Mouse (Mus musculus): ENCODE results near the gene Prdx2.

The Prdx2 gene

GRCm38 (mm10) chr8:84969241-84970134 is at the start of gene Prdx2, which contains the start of the genes Gm49661 and Rnaseh2a:
Gene Prdx2, plus strand, starts transcription at chr8:84969587.
Gene Gm49661, minus strand, starts transcription at chr8:84969433.
Gene Rnaseh2a, minus strand, starts transcription at chr8:84969767.
- peak; percentile 31; the same call in 1 of the 2 replicates for ATAC-seq (ENCODE audit: insufficient number of reproducible peaks, low FRiP score, low TSS enrichment)

GRCm38 (mm10) chr8:84921596-84921995 is 47.8 kb upstream of the Prdx2 start:
- ATAC-seq (ENCODE audit: insufficient number of reproducible peaks, low FRiP score, low TSS enrichment): no peak

DNA sequence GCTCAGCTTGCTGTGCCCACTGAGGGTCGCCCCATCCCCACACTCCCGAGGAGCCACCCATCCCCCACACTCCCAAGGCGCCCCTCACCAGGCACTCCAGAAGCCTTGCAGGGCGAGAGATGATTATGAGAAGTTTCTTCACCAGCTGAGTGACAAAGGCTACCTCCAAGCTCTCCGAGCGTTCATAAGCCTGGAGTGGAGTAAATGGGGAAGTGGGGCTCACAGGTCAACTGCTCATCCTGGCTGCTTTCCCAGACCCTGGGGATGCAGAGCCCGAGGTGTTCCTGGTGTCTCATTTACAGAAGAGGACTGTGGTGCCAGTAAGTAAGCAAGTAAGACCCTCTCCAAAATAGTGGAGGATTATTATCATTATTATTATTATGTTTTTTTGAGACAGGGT is 43.8 kb upstream of the Prdx2 start:
- no peak for ATAC-seq (ENCODE audit: insufficient number of reproducible peaks, low FRiP score, low TSS enrichment)

GRCm38 (mm10) chr8:84927513-84927912 is 41.9 kb upstream of the Prdx2 start:
- no peak for ATAC-seq (ENCODE audit: insufficient number of reproducible peaks, low FRiP score, low TSS enrichment)

DNA sequence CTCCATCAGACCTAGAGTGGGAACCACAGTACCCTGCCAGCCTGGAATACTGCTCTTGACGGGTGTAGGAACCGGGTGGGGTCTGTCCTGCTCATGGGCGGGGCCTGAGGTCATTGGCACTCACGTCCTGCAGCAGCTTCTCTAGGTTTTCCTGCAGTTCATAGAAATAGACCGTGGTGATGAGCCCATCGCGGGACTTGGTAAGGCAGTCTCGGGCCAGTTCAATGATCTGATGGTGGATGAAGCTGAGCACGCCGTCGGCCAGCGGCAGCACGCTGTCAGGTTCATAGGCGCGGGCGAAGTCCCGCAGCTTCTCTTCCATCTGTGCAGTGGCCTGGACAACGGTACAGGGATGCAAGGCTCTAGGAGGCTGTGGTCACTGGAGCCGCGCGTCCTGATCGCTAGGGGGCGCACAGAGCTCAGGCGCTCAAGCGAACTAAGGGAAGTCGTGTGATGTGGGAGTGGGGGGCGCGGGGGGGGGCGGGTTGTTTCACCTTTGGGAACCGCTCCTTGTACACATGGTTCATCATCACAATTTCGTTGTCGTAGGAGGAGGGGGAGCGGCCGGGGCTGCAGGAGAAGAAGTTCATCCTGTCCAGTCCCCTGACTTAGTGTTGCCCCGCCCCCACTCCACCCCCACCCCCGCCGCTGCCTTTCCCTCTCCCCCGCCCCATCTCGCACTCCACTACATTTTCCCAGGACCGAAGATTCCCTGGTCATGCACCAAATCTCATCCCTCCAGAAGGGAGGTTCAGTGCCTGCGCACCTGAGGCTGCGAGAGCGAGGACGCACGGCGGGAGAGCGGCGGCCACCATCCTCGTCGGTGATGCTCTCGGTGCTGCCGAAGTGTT is 40.7 kb upstream of the Prdx2 start:
- peak; percentile 80 for ATAC-seq (ENCODE audit: insufficient number of reproducible peaks, low FRiP score, low TSS enrichment)

GRCm38 (mm10) chr8:84930582-84930981 is 38.8 kb upstream of the Prdx2 start:
- ATAC-seq (ENCODE audit: insufficient number of reproducible peaks, low FRiP score, low TSS enrichment): no peak

GRCm38 (mm10) chr8:84933767-84934559 is 35.4 kb upstream of the Prdx2 start:
- no peak for ATAC-seq (ENCODE audit: insufficient number of reproducible peaks, low FRiP score, low TSS enrichment)

DNA sequence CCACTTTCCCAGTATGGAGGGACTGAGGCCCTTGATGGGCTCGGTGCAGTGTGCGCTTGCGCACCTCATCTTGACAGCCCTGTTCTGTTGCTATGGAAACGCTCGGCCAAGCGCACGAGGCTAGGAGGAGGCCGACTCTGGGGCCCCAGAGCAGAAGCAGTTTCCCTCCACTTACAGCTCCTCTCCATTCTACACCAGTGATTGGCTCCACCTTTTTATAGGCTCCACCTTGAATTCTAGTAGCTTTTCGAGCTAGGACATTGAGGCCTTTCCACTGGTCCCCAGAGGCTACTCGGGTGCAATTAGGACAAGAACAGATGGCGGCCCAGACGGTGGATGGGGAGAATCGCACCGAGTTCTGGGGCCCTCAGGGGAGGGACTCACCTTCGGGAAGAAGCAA is 34.5 kb upstream of the Prdx2 start:
- peak; percentile 75 for ATAC-seq (ENCODE audit: insufficient number of reproducible peaks, low FRiP score, low TSS enrichment)

GRCm38 (mm10) chr8:84935489-84935888 is 33.9 kb upstream of the Prdx2 start:
- ATAC-seq (ENCODE audit: insufficient number of reproducible peaks, low FRiP score, low TSS enrichment): peak; percentile 26; the same call in 1 of the 2 replicates

DNA sequence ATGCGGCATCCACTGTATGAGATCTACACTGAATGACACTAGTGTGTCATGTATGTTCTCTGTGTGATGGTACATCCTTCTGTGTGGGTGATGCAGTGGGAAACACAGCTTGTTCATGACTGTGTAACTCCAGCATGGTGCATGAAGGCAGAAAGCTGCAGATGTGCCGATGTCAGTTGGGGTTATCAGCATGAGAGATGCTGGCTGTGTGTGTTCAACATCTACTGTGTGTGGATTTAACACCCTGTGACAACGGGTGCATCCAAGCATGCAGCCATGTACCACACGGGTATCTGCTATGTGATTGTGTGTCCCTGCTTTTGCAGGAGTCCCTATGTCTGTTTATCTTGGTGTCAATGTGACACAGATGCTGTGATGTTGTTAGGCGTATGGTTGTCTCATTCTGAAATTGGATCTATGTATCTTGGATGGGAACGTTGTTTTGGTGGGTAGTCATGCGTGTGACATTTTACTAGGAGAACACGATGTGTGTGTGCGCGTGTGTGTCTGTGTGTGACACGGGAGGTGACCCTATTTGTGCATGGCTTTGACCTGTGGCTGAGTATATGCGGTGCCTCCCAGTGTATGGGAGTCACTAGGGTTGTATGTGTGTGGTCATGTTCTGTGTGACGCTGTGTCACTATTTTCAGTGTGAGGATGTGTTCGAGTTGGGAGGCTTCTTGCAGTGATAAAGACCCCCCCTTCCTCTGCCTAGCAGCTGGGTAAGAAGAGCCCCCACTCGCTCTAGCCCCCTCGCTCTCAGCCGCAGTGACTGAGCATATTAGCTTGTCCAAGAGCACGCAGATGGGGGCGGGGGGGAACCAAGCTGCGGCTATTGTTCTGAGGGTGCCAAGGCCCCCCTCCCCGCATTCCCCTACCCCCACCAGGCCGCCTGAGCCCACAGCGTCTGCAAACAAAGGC is 33.1 kb upstream of the Prdx2 start:
- ATAC-seq (ENCODE audit: insufficient number of reproducible peaks, low FRiP score, low TSS enrichment): no peak

DNA sequence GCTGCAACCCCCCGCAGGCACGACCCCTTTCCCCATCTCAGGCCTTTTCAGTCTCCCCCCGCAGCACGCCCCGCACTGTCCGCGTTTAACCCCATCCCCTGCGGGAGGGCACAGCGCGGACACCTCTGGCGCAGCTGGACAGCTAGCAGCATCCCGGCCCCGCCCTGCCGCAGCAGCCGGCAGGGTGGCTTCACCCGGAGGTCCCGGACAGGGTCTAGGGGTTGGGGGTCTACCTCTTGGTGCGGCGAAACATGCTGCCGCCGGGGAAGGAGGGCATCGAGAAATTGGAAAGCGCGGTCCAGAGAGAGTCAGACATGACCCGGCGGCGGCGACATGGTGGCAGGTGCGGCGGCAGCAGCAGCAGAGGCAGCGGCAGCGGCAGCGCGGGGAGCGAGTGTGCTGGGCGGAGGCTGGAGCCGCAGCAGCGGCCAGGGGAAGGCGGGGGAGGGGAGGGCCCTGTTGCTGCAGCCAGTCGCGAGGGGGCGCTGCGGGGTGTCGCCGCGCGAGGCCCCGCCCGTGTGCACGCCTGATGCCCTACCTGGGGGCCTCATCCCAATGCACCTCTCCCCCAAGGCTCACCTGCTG is 32.3 kb upstream of the Prdx2 start, which contains the start of gene Mast1:
Mast1 (minus strand) TSS at position 398 of the 585 bp plus-strand sequence.
- peak; percentile 49; the same call in 1 of the 2 replicates for ATAC-seq (ENCODE audit: insufficient number of reproducible peaks, low FRiP score, low TSS enrichment)

GRCm38 (mm10) chr8:84937620-84938485 is 31.5 kb upstream of the Prdx2 start:
- ATAC-seq (ENCODE audit: insufficient number of reproducible peaks, low FRiP score, low TSS enrichment): no peak

GRCm38 (mm10) chr8:84943699-84944098 is 25.7 kb upstream of the Prdx2 start:
- ATAC-seq (ENCODE audit: insufficient number of reproducible peaks, low FRiP score, low TSS enrichment): no peak

- ATAC-seq (ENCODE audit: insufficient number of reproducible peaks, low FRiP score, low TSS enrichment): peak; percentile 54; the same call in 1 of the 2 replicates
Observed at GRCm38 (mm10) chr8:84944478-84945160, 24.8 kb upstream of the Prdx2 start.

- peak; percentile 53; the same call in 1 of the 2 replicates for ATAC-seq (ENCODE audit: insufficient number of reproducible peaks, low FRiP score, low TSS enrichment)
Observed at GRCm38 (mm10) chr8:84945235-84945632, 24.2 kb upstream of the Prdx2 start.

DNA sequence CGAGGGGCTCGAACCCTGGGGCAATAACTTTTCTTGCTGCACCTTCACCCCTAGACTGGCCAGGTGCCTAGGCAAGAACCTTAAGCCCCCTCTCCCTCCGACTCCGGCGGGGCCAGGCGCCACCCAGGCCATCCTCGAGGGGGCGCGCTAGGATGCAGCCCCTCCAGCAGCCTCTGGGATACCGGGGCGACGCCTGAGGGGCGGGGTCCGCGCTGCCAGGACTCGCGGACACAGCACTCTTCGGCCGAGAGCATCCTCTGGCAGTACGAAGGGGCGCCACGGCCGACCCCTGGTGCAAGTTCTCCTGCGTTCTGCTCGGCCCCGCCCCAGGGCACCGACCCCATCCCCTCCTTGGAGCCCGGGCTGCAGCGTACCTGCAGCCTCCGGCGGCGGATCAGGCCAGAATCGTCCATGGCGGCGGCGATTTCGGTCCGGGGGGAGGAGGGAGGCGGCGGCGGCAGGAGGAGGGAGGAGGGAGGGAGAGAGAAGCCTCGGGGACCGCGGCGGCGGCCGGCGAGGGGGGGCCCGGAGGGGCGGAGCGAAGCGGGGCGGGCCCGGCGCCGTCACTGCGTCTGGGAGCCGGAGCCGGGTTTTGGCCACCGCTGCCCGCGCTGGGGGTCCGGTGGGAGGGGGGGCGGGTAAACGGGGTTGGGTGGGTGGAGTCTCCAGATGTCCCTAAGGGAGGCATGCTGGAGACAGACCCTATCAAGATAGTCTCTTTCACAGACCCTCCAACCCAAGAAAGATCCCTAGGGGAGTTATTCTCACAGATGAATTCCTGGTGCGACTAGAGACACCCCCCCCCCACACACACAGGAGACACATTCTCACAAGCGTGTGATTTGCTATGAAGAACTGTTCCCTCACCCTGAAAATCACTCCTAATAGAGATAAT is 23.5 kb upstream of the Prdx2 start:
- peak; percentile 54; the same call in 1 of the 2 replicates for ATAC-seq (ENCODE audit: insufficient number of reproducible peaks, low FRiP score, low TSS enrichment)
